Mouse (Mus musculus): Measurements from ENCODE around the gene Rmi2. TPM values are rescaled to one million over a fixed set of nuclear protein-coding genes. Genes with fewer than 3 reads are reported as not detected.
A peak's percentile ranks its signal among the peaks of the same experiment; 100 is the strongest.

Rmi2 gene
- total and polyA plus RNA-seq, 2 experiments from 2014 or later, result 0.58 to 4.1 TPM

DNA sequence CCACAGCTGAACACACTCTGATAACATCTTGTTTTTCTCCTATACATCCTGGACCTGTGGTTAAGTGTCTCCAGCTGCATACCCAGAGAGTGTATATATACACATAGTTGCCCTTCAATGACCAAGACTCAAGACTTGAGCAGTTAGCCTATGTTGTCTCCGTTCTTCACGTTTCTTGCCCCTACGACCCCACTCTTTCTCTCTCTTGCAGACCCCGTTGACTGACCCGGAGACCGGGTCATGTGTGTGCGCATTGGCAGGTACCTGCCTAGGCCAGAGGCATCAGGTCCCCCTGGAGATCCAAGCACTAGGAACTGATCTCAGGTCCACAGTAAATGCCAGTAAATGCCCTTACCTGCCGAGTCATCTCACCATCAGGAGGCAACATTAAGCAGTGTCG lies 7.6 kb upstream of the Rmi2 start:
- H3K27ac ChIP-seq, result no peak overlapping the region
- no peak for DNase-seq (ENCODE audit: low spot score)

DNA sequence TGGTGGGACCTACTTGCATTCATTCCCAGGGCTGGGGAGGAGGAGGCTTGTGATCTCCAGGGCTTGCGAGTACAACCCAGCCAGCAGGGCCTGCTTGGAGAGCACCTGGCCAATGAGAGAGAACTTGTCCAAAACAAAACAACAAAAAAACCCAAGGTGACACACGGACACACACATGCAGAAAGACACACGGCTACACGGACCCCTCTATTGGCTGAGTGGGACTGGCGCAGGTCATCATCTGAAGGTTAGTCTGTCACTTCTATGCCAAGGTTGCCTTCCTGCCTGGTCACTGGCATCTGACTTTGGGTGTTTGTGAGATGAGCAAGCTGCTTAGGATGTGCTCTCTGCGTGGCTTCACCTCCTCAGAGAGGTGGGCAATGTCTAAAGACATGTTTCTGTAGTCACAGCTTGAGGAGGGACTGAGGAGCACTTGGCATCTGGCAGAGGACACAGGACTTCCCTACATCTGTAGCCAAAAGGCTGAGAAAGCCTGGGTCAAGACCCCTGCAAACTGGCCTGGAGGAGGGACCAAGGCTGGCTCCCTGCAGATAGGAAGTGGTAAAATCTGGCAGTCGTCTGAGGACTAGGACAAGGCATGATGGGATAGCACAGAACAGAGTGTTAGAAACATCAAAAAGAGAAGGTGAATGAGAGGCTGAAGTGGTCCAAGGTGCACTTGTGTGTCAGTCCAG lies 6.9 kb upstream of the Rmi2 start:
- no peak for DNase-seq (ENCODE audit: low spot score)
- ATAC-seq, result no peak
- Histone ChIP-seq H3K4me3 (ENCODE audit: low read length) (no peak overlapping the region), H3K4me2 (ENCODE audit: low read depth, low read length) (no peak overlapping the region), H3K9ac (replicated peaks; ENCODE audit: low read length) (no peak overlapping the region), H3K27ac (no peak overlapping the region), H3K4me1 (ENCODE audit: insufficient read depth, low read length) (no peaks in the 10 kb centered on the region), H3K36me3 (ENCODE audit: insufficient read depth, low read length) (no peaks in the 10 kb centered on the region), H3K9me3 (ENCODE audit: low read length) (no peaks in the 10 kb centered on the region), H3K27me3 (ENCODE audit: insufficient read depth, low read length) (no peaks in the 10 kb centered on the region)
- TF ChIP-seq CTCF (IDR thresholded peaks at IDR 0.05; ENCODE audit: low read depth), result no peak
- 84% methylated on average over 7 of the region's 7 CpGs for WGBS

More for the DNA sequence above, 7.6 kb upstream of the Rmi2 start:
- no peak for ATAC-seq
- no peaks in the 10 kb centered on the region for H3K36me3 ChIP-seq (ENCODE audit: insufficient read depth, low read length)
- H3K9ac ChIP-seq (replicated peaks; ENCODE audit: low read length), result no peak overlapping the region
- no peak overlapping the region for H3K4me2 ChIP-seq (ENCODE audit: low read depth, low read length)
- H3K9me3 ChIP-seq (ENCODE audit: low read length), result no peaks in the 10 kb centered on the region
- no peak overlapping the region for H3K4me3 ChIP-seq (ENCODE audit: low read length)
- no peaks in the 10 kb centered on the region for H3K4me1 ChIP-seq (ENCODE audit: insufficient read depth, low read length)
- 94% methylated on average over 9 of the region's 9 CpGs for WGBS
- H3K27me3 ChIP-seq (ENCODE audit: insufficient read depth, low read length), result no peaks in the 10 kb centered on the region
- TF ChIP-seq CTCF (IDR thresholded peaks at IDR 0.05; ENCODE audit: low read depth), result no peak

DNA sequence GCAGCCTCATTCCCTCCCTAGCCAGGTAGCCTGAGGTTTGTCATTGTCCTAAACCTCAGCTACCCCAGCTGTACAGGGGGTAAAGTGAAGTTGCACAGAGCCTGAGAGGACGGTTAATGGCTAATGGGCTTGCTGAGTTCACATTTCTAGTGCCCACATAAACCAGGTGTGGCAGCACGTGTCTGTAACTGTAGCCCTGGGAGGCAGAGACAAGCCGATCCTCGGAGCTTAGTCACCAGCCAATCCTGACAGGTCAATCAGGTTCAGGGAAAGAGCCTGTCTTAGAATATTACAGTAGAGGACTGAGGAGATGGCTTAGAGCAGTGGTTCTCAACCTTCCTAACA lies 6.4 kb upstream of the Rmi2 start:
- 81% methylated on average over 4 of the region's 4 CpGs for WGBS
- Histone ChIP-seq H3K4me3 (ENCODE audit: low read length) (no peak overlapping the region), H3K4me2 (ENCODE audit: low read depth, low read length) (no peak overlapping the region), H3K4me1 (ENCODE audit: insufficient read depth, low read length) (no peaks in the 10 kb centered on the region), H3K9ac (replicated peaks; ENCODE audit: low read length) (no peak overlapping the region), H3K27me3 (ENCODE audit: insufficient read depth, low read length) (no peaks in the 10 kb centered on the region), H3K9me3 (ENCODE audit: low read length) (no peaks in the 10 kb centered on the region), H3K36me3 (ENCODE audit: insufficient read depth, low read length) (no peaks in the 10 kb centered on the region), H3K27ac (no peak overlapping the region)
- no peak for DNase-seq (ENCODE audit: low spot score)
- TF ChIP-seq CTCF (IDR thresholded peaks at IDR 0.05; ENCODE audit: low read depth), result no peak
- no peak for ATAC-seq

DNA sequence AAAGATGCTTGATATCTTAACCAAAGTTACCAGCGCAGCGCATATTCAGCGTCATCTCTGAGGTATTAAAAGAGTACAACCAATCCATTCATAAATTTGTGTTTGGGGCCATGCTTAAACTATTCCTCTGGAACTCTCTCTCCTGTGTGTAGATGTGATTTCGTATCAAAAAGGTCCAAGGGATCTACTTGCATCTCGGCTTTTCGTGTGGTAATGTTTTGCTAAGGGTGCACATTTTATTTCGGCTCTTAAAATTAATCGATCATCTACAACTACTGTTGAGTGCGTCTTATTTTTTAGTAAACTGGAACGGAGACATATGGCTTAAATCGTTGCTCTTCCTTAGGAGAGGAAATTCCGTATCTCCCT lies 333 bp upstream of the Rmi2 start:
- H3K4me2 ChIP-seq (ENCODE audit: low read depth, low read length), result peak overlapping the region; percentile 90
- no peak overlapping the region for H3K27ac ChIP-seq
- H3K4me1 ChIP-seq (ENCODE audit: insufficient read depth, low read length), result no peaks in the 10 kb centered on the region
- no peak for TF ChIP-seq CTCF (IDR thresholded peaks at IDR 0.05; ENCODE audit: low read depth)
- no peaks in the 10 kb centered on the region for H3K36me3 ChIP-seq (ENCODE audit: insufficient read depth, low read length)
- H3K4me3 ChIP-seq (ENCODE audit: low read length), result peak overlapping the region; percentile 82
- H3K27me3 ChIP-seq (ENCODE audit: insufficient read depth, low read length), result no peaks in the 10 kb centered on the region
- H3K9me3 ChIP-seq (ENCODE audit: low read length), result no peaks in the 10 kb centered on the region
- no peak overlapping the region; the same call in 1 of the 2 replicates for H3K9ac ChIP-seq (replicated peaks; ENCODE audit: low read length)
- WGBS, result 9% methylated on average over 12 of the region's 12 CpGs
- DNase-seq (ENCODE audit: low spot score) (no peak), ATAC-seq (no peak)

DNA sequence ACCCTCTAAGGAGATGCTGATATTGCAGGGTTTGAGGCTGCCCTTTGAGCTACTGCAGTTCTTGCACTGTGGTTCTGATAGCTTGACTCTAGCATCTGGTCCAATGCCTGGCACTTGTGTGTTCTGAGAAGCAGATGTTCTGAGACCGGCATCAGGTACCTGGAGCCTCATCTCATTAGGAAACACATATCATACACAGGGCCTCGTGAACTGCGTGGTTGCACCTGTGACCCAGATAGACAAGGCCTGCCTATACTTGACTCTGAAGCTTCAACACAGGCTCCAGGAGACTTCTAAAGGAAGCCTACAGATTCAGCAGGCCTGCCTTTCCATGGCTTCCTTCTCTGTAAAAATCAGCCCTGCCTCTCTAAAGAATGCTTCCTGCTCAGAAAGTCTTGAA lies 1.5 kb downstream of the Rmi2 start:
- Histone ChIP-seq H3K4me2 (ENCODE audit: low read depth, low read length) (no peak overlapping the region), H3K4me1 (ENCODE audit: insufficient read depth, low read length) (no peaks in the 10 kb centered on the region), H3K9me3 (ENCODE audit: low read length) (no peaks in the 10 kb centered on the region), H3K27ac (no peak overlapping the region), H3K4me3 (ENCODE audit: low read length) (no peak overlapping the region), H3K9ac (replicated peaks; ENCODE audit: low read length) (no peak overlapping the region), H3K27me3 (ENCODE audit: insufficient read depth, low read length) (no peaks in the 10 kb centered on the region), H3K36me3 (ENCODE audit: insufficient read depth, low read length) (no peaks in the 10 kb centered on the region)
- 94% methylated on average over 3 of the region's 3 CpGs for WGBS
- TF ChIP-seq CTCF (IDR thresholded peaks at IDR 0.05; ENCODE audit: low read depth), result no peak
- no peak for ATAC-seq
- DNase-seq (ENCODE audit: low spot score), result no peak

DNA sequence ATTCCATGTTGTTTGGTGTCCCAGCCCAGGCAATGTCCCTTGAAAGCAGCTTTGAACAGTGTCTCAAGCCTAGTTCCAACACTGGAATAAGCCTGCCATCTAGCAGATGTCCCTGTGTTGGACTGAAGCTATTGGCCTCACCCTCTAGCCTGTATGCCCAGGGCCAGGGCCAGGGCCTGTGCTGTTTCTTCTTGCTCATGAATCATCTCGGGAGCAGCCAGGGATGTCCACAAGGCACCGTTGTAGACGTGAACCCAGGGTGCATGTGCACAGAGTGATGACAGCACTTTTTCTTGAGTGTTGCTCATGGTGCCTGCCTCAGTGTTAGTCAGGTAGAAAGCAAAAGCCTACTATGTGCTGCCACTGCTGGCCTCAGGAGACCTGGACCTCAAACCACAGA lies 2.4 kb downstream of the Rmi2 start:
- H3K36me3 ChIP-seq (ENCODE audit: insufficient read depth, low read length), result no peaks in the 10 kb centered on the region
- no peak overlapping the region for H3K4me2 ChIP-seq (ENCODE audit: low read depth, low read length)
- WGBS, result 81% methylated on average over 3 of the region's 3 CpGs
- ATAC-seq, result no peak
- no peak overlapping the region for H3K9ac ChIP-seq (replicated peaks; ENCODE audit: low read length)
- DNase-seq (ENCODE audit: low spot score), result no peak
- no peak overlapping the region for H3K27ac ChIP-seq
- H3K9me3 ChIP-seq (ENCODE audit: low read length), result no peaks in the 10 kb centered on the region
- no peaks in the 10 kb centered on the region for H3K27me3 ChIP-seq (ENCODE audit: insufficient read depth, low read length)
- TF ChIP-seq CTCF (IDR thresholded peaks at IDR 0.05; ENCODE audit: low read depth), result no peak
- H3K4me1 ChIP-seq (ENCODE audit: insufficient read depth, low read length), result no peaks in the 10 kb centered on the region
- H3K4me3 ChIP-seq (ENCODE audit: low read length), result no peak overlapping the region

DNA sequence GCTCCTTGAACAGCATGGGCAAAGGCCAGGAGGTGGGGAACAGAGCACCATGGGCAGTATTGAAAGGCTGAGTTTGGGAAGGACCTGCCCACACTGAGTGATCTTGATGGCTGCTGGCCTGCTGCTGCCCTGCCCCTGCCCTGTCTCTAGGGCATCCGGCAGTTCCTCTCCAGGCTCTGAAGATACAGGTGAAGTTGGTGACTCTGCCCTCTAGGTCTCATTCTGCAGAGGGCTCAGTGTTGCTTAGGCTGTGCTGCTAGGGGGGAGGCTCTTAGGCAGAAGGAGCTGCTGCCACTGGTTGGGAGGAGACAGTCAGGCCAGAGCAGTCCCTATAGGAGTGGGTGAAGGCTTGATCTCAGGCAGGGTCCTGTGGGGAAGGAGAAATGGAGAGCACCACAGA lies 3.0 kb downstream of the Rmi2 start:
- no peak for ATAC-seq
- Histone ChIP-seq H3K9ac (replicated peaks; ENCODE audit: low read length) (no peak overlapping the region), H3K27me3 (ENCODE audit: insufficient read depth, low read length) (no peaks in the 10 kb centered on the region), H3K4me2 (ENCODE audit: low read depth, low read length) (no peak overlapping the region), H3K36me3 (ENCODE audit: insufficient read depth, low read length) (no peaks in the 10 kb centered on the region), H3K9me3 (ENCODE audit: low read length) (no peaks in the 10 kb centered on the region), H3K4me3 (ENCODE audit: low read length) (no peak overlapping the region), H3K27ac (no peak overlapping the region), H3K4me1 (ENCODE audit: insufficient read depth, low read length) (no peaks in the 10 kb centered on the region)
- no peak for DNase-seq (ENCODE audit: low spot score)
- TF ChIP-seq CTCF (IDR thresholded peaks at IDR 0.05; ENCODE audit: low read depth), result no peak
- WGBS, result 83% methylated on average over 1 of the region's 1 CpGs

Data from hindbrain, postnatal 0 days (tissue).